Mouse (Mus musculus) kidney, adult 2 months (tissue): ENCODE measurements around the gene BC048562.

Experiments
- CTCF ChIP-seq: fragments of 200-500 bp; conservative IDR thresholded peaks from 2 replicates; pipeline ENCODE4 v1.5.1; 2011; ENCODE audit warnings: low read depth, mild to moderate bottlenecking, control low read depth, low read length, moderate library complexity, mixed read lengths; ENCODE audit not compliant: insufficient read depth, insufficient read length
- POLR2A ChIP-seq: fragments of 200-500 bp; IDR thresholded peaks from one replicate; pipeline ENCODE4 v1.6.1; 2011; ENCODE audit warnings: low read depth, low read length, control low read depth

GRCm38 (mm10) chr9:108483051-108483790 lies 46.9 kb downstream of the BC048562 start:
- TF ChIP-seq CTCF, result no peak
- TF ChIP-seq POLR2A, result no peak
